Mouse (Mus musculus): ENCODE measurements at regions not wholly inside any gene's neighbourhood (a gene's known extent, or its start where the extent isn't known, plus 50 kb on each side); places are given as distances from the start of the nearest gene placed in this dataset.

GRCm38 (mm10) chr6:60657117-60657911 lies 172.3 kb downstream of the Snca start:
- DNase-seq (ENCODE audit: low read depth, low spot score), result no peak

DNA sequence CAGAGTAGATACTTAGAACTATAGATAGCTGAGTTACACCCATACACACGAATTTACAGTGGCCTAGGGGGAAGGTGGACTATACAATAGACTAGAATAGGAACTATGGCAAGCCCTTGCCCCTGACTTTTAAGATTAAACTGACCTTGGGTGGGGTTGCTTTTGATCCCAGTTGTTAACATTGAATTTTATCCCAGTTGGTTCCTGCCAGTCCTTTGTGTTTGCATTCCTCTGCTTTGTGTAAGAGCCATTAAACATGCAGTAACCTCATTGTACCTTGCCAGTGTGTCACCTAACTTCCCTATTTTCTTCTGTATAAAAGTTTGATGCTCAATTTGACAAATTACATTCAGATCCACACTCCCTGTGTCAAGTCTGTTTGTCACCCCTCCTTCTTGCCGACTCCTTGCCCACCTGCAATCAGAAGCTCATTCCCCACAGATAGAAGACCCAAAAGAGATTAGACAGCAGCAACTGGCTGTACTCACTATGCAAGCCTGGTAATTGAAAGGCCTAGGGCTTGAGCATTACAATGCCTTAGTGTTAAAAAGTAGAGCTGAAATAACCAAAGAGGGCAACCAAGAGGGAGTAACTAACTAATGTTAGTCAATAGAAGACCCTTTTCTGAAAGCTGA lies 182.6 kb downstream of the Snca start:
- peak; percentile 93 for DNase-seq (ENCODE audit: low read depth, low spot score)

- peak; percentile 91 for DNase-seq (ENCODE audit: low read depth, low spot score)
Measured at GRCm38 (mm10) chr6:60642251-60642650, 187.4 kb downstream of the Snca start.

DNA sequence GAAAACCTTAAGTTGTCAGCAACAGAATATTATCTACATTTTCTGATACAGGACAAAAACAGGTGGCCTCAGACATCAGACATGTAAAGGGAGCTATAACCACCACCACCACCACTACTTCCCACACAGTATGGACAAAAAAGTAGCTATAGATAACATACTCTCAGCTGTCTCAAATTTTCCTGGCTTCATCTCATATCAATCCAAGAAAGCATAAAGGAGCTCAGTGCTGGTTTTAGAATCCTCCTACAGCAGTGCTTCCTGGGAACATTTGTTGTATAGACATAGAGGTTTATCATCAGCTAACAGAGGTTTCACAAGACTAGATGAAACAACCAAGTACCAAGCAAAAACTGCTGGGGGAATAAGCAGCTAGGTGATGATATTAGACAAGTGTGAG lies 213.3 kb downstream of the Snca start:
- no peak for DNase-seq (ENCODE audit: low read depth, low spot score)

- DNase-seq (ENCODE audit: low read depth, low spot score), result no peak
Measured at GRCm38 (mm10) chr6:60600201-60600600, 229.5 kb downstream of the Snca start.

DNA sequence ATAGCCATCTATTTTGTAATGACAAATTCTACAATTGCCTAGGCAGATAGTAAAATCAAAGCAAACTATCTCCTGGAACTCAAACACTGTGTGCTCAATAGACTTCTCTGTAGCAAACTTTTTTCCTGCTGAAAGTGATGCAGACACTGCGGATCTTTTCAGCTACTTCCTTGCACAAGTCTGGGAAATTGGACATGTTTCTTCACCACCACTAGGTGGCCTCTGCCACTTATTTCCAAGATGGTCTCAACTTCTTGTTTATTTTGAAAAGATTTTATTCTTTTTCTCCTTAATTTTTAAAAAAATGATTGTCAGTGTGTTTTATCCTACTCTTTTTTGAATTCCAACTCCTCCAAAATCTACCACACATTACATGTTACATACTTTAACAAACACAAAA lies 265.4 kb downstream of the Snca start:
- DNase-seq (ENCODE audit: low read depth, low spot score), result peak; percentile 48

GRCm38 (mm10) chr6:60555590-60556235 lies 273.9 kb downstream of the Snca start:
- DNase-seq (ENCODE audit: low read depth, low spot score), result peak; percentile 84

Data from ES-CJ7 (cell line).